Mouse (Mus musculus) ES-E14 (cell line): ENCODE measurements around the gene Pcdh9.

ENCODE experiments used
- CHD2 ChIP-seq: IDR thresholded peaks from 2 replicates; pipeline ENCODE4 v1.6.1; 2014; ENCODE audit warnings: mild to moderate bottlenecking, low read depth, low read length, inconsistent platforms
- HCFC1 ChIP-seq: IDR thresholded peaks from 2 replicates; pipeline ENCODE4 v1.6.1; 2012; ENCODE audit warnings: low read length, inconsistent platforms, borderline replicate concordance; ENCODE audit not compliant: insufficient read depth
- MAFK ChIP-seq: IDR thresholded peaks from 2 replicates; pipeline ENCODE4 v1.6.1; 2014; ENCODE audit warnings: mild to moderate bottlenecking, low read depth, low read length, inconsistent platforms; ENCODE audit not compliant: insufficient read depth

- no peak for TF ChIP-seq HCFC1
- TF ChIP-seq MAFK, result no peak
- TF ChIP-seq CHD2, result no peak
Measured at GRCm38 (mm10) chr14:93253411-93253810, 637.1 kb downstream of the Pcdh9 start.
